In the genomic region with DNA sequence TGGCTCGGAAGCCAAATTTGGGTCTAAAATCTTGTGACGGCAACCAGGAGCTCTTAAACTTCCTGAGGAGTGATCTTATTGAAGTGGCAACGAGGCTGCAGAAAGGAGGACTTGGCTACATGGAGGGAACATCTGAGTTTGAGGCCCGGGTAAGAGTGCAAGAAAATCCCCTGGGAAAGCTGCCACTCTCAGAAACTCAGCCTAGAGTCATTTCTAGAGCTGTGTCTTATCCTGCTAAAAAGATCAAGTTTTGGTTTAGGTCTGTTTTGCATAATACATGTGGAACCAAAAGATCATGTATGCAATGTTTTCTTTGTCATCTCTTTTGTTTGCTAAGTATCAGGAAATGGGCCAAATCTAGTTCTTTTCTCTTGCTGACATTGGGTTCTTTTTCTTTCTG, we compare ENCODE assay signal across 33 mouse cellular contexts. TPM values are rescaled to one million over a fixed set of nuclear protein-coding genes. Genes with fewer than 3 reads are reported as not detected.
"Had no signal": no experiment of that assay in that cellular context is flagged by ENCODE, and none has a peak within 500 bp of the region (broad histone marks: within the 10 kb centered on the region; RNA-seq: fewer than 3 reads in every experiment).

No protein-coding gene starts in this region.

- H3K27me3 ChIP-seq: limb, embryonic 12.5 days; limb, embryonic 13.5 days; limb, embryonic 15.5 days; liver, embryonic 12.5 days; liver, embryonic 13.5 days; liver, embryonic 15.5 days; lung, embryonic 15.5 days; megakaryocyte, embryonic 14.5 days; midbrain, embryonic 12.5 days; midbrain, embryonic 13.5 days; midbrain, embryonic 15.5 days had no signal

- H3K4me1 ChIP-seq: limb, embryonic 10.5 days; limb, embryonic 12.5 days; limb, embryonic 13.5 days; limb, embryonic 15.5 days; liver, embryonic 12.5 days; liver, embryonic 13.5 days; liver, embryonic 15.5 days; lung, embryonic 15.5 days; megakaryocyte, embryonic 14.5 days; midbrain, embryonic 10.5 days; midbrain, embryonic 12.5 days; midbrain, embryonic 13.5 days; midbrain, embryonic 15.5 days had no signal

- H3K9me3 ChIP-seq: limb, embryonic 10.5 days; limb, embryonic 12.5 days; limb, embryonic 13.5 days; limb, embryonic 15.5 days; liver, embryonic 12.5 days; liver, embryonic 13.5 days; liver, embryonic 15.5 days; lung, embryonic 15.5 days; megakaryocyte, embryonic 14.5 days; midbrain, embryonic 10.5 days; midbrain, embryonic 12.5 days; midbrain, embryonic 13.5 days; midbrain, embryonic 15.5 days had no signal

- H3K27ac ChIP-seq: limb, embryonic 10.5 days; limb, embryonic 12.5 days; limb, embryonic 13.5 days; limb, embryonic 15.5 days; liver, embryonic 12.5 days; liver, embryonic 13.5 days; liver, embryonic 14.5 days; liver, embryonic 15.5 days; lung, embryonic 15.5 days; macrophage; midbrain, embryonic 10.5 days; midbrain, embryonic 12.5 days; midbrain, embryonic 13.5 days; midbrain, embryonic 15.5 days had no signal

- H3K4me2 ChIP-seq: limb, embryonic 12.5 days; limb, embryonic 13.5 days; limb, embryonic 15.5 days; liver, embryonic 11.5 days; liver, embryonic 12.5 days; liver, embryonic 13.5 days; liver, embryonic 15.5 days; lung, embryonic 14.5 days; lung, embryonic 15.5 days; midbrain, embryonic 11.5 days; midbrain, embryonic 12.5 days; midbrain, embryonic 13.5 days; midbrain, embryonic 15.5 days had no signal

- H3K9ac ChIP-seq: limb, embryonic 12.5 days; limb, embryonic 13.5 days; limb, embryonic 15.5 days; liver, embryonic 12.5 days; liver, embryonic 13.5 days; liver, embryonic 14.5 days; liver, embryonic 15.5 days; liver, postnatal 0 days; lung, embryonic 14.5 days; lung, embryonic 15.5 days; midbrain, embryonic 12.5 days; midbrain, embryonic 13.5 days; midbrain, embryonic 15.5 days had no signal

- DNase-seq: left cerebral cortex, postnatal 4 days; liver; liver, embryonic 13.5 days; liver, postnatal 0 days; lung, adult 18-20 months; lung, adult 2 months; lung, embryonic 14.5 days; lung, postnatal 10 days; lung, postnatal 14 days; lung, postnatal 36 days; lung, postnatal 4 days; midbrain, embryonic 14.5 days had no signal

- H3K4me3 ChIP-seq: limb, embryonic 10.5 days; limb, embryonic 12.5 days; limb, embryonic 13.5 days; limb, embryonic 15.5 days; liver, embryonic 12.5 days; liver, embryonic 13.5 days; liver, embryonic 15.5 days; lung, embryonic 15.5 days; megakaryocyte, embryonic 14.5 days; midbrain, embryonic 10.5 days; midbrain, embryonic 12.5 days; midbrain, embryonic 13.5 days; midbrain, embryonic 15.5 days; myocyte had no signal

- ATAC-seq: liver, embryonic 12.5 days; liver, postnatal 0 days; lung, postnatal 0 days; midbrain, embryonic 13.5 days; midbrain, embryonic 15.5 days; midbrain, embryonic 16.5 days had no signal

RNA-seq across cellular contexts. Expression of gene Fzd9, which starts 20.8 kb away (rescaled TPM):
- total RNA-seq: liver, adult 2 months; monocyte, adult 5-6 weeks had no signal
- polyA plus RNA-seq: macrophage had no signal
